Mouse (Mus musculus) Patski (cell line): ENCODE measurements around the gene Lhcgr. TPM values are rescaled to one million over a fixed set of nuclear protein-coding genes. Genes with fewer than 3 reads are reported as not detected.
A peak's percentile ranks its signal among the peaks of the same experiment; 100 is the strongest.

ENCODE experiments used
- ATAC-seq: fragments of 100-300 bp; one replicate; pipeline ENCODE4 v1.8.0; 2021
- CTCF ChIA-PET: fragments of 350-600 bp; sonication (Branson Sonifier 250); formaldehyde crosslinking; loops from one replicate; lab custom pipeline; 2022; ENCODE audit warnings: inconsistent platforms; lab: Charles Lee
- POLR2A ChIA-PET: fragments of 350-600 bp; sonication (Branson Sonifier 250); formaldehyde crosslinking; loops from one replicate; lab custom pipeline; 2022; ENCODE audit warnings: antibody characterized with exemption, inconsistent platforms; lab: Charles Lee
- DNase-seq: peaks from one replicate; pipeline ENCODE4 v3.0.0-alpha.2; 2011; ENCODE audit warnings: low read depth, low spot score
- H3K27me3 ChIP-seq: fragments of 371-371 bp; one replicate; pipeline ENCODE4 v1.5.1; 2021
- CTCF ChIP-seq: fragments of 100-300 bp; IDR thresholded peaks from one replicate; pipeline ENCODE4 v1.5.1; 2021
- in situ Hi-C: fragments of 300-500 bp; cut with MboI; formaldehyde crosslinking; loops from 3 replicates; pipeline ENCODE4 v1.11.1; 2018; ENCODE audit warnings: low pct_unique_long_range_greater_than_20kb, mixed read lengths
- polyA plus RNA-seq: library from polyadenylated mRNA; unstranded; gene quantifications from one replicate; pipeline ENCODE4 v1.2.3, GENCODE M21; 2021

Gene Lhcgr
- polyA plus RNA-seq, 1 experiment from 2014 or later, result not detected

DNA sequence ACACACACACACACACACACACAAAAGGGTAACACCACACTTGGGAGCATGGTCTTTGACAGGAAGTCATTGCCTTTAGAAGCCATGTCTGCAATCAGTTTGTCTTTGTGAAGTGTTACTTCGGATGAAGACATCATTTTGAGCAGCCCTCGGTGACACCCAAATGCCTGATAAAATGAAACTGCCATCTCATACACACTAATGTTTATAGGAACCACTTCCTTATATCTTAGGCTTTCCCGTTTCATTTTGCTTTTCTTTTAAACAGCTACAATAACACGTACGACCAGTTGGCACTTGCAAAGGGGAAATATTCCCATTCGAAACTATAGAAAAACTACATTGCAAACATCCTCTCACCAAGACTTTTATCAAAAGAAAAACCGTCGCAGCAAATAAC, 42.1 kb downstream of the Lhcgr start:
- in situ Hi-C loops, result loop anchor here (5.0 kb wide), 1 partner anchor 97 kb away; no protein-coding TSS in a partner anchor
- H3K27me3 ChIP-seq, result peaks cover 6% of the 10 kb centered on the region
- no peak for TF ChIP-seq CTCF
- POLR2A ChIA-PET, result no interaction called here
- CTCF ChIA-PET, result no interaction called here
- no peak for ATAC-seq
- no peak for DNase-seq

DNA sequence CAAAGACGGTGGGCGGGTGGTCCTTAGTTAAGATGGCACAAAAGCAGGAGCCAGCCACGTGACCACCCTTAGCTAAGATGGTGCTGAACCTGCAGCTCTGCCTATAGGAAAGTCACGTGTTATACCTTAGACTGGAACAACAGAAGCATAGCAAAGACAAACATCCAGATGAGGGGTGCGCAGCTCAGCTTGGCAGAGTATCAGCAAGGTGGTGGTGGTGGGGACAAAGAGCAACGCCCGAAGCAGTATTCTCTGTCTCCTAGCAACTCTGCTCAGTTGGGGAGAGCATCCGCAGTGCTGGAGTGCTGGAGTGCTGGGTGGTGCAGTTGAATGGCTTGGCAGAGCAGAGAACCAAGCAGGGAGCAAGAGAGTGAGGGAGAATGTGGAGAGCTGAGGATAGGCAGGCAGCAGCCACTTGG, 85.5 kb downstream of the Lhcgr start:
- no peak for TF ChIP-seq CTCF
- ATAC-seq (peak; percentile 21), DNase-seq (no peak)
- in situ Hi-C loops, result no loop called here
- H3K27me3 ChIP-seq, result peaks cover 15% of the 10 kb centered on the region
- CTCF ChIA-PET, result no interaction called here
- POLR2A ChIA-PET, result no interaction called here

DNA sequence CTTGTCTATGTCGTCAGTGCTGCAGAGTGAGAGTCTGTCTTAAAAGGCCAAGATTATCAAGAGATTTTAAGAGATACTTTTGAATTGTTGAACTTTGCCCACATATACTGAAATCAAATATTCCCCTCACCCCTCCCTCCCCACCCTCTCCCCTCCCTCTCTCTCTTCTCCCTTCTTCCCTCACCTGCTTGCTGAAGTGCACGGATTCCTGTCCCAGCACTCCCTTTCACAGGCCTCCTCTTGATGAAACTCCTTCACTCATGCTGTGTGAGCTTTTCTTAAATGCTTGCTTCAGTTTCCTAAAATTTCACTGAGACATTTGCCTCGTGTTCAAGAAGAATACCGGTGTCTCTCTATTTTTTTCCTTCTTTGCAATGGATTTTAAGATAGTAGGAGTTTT, 88.7 kb downstream of the Lhcgr start:
- DNase-seq (no peak), ATAC-seq (no peak)
- in situ Hi-C loops, result no loop called here
- ChIA-PET POLR2A (no interaction called here), CTCF (no interaction called here)
- peaks cover 20% of the 10 kb centered on the region for H3K27me3 ChIP-seq
- TF ChIP-seq CTCF, result no peak

DNA sequence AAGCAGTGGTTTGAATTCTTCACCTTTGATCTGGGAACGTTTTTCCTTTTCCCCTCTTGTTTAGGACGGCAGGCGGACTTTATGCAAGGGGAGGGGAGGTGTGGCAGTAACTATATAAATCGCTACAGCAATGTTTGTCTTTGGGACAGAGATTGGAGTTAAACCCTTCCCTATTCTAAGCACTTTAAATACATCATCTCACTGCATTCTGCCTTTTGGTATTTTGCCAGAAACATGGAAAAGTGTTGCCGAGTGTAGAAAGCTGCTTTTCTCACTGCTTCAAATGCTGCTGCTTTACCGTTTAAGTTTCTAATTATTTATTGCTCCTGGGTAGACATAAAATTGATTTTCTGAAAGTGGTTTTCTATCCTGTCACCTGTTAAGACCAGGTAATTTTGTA, 89.4 kb downstream of the Lhcgr start:
- CTCF ChIA-PET, result interaction anchor here (1.2 kb wide), 1 partner anchor 10 kb away, joined by 4 read pairs; no protein-coding TSS in a partner anchor
- TF ChIP-seq CTCF, result no peak
- DNase-seq, result no peak
- ATAC-seq, result no peak
- in situ Hi-C loops, result no loop called here
- POLR2A ChIA-PET, result no interaction called here
- H3K27me3 ChIP-seq, result peaks cover 20% of the 10 kb centered on the region

DNA sequence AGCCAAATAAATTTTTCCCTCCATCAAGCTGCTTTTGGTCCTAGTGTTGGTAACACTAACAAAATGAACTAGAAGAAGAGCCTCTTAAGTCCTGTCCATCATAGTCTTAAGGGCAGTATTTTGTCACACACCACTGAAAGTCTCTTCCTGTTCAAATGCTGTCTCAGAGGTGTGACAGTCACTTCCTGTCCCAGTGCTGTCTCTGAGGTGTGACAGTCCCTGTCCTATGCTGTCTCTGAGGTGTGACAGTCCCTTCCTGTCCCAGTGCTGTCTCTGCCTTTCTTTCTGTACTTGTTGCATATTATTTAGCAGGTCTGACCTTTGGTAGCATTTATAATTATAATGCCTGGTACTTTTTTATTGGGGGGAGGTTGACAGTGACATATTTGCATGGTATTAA, 90.9 kb downstream of the Lhcgr start:
- H3K27me3 ChIP-seq, result peaks cover 20% of the 10 kb centered on the region
- ATAC-seq, result no peak
- CTCF ChIA-PET, result interaction anchor here (1.2 kb wide), 1 partner anchor 8 kb away, joined by 4 read pairs; no protein-coding TSS in a partner anchor
- in situ Hi-C loops, result no loop called here
- POLR2A ChIA-PET, result no interaction called here
- DNase-seq, result no peak
- no peak for TF ChIP-seq CTCF

DNA sequence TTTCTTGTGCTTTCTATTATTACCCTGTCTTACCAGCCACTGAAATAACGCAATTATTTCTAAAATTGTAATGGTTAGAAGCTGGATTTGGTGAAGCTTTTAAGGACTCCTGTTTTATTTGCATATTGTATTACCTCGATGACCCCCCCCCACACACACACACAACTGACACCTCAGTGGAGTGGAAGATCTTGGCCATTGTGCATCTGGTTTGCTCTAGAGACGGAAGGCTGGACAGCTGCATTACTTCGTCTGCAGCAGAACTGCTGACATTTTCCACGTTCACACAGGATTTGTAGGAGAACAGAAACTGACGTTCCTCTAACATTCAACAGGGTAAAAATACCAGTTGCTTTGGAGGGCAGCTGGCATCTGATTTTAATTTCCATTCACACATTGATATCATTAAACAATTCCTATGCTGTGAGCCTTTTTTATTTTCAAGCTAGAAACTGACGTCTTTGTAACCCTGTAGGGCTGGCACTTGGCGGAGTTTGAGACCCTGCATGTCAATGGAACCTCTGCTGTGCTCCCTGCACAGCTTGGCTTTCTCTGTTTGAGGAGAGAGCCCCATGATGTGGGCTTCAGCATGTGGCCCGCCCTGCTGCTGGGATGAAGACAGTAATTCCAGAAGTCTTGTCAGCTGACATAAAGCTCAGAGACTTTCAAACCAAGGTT, 95.0 kb downstream of the Lhcgr start:
- no peak for TF ChIP-seq CTCF
- H3K27me3 ChIP-seq, result peaks cover 30% of the 10 kb centered on the region
- no peak for DNase-seq
- ChIA-PET POLR2A (no interaction called here), CTCF (no interaction called here)
- in situ Hi-C loops, result no loop called here
- no peak for ATAC-seq

DNA sequence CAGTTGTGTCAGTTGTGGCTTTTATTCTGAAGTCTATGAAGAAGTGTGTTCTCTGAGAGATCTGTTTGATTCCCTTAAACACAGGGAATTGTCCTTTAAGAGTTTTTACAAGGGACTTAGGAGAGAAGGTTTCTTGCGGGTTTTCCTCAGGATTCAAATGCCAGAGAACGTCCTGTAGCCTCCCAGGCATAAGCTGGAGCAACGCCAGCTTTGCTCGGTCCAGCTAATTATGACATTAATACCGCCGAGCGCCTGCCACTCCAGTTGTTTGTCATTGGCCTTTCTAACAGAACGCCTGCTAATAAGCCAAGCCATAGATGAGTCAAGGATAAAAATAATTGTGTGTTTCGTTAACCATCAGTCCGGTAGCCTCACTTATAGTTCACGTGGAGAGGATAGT, 103.6 kb downstream of the Lhcgr start:
- ChIA-PET CTCF (no interaction called here), POLR2A (no interaction called here)
- in situ Hi-C loops, result no loop called here
- peaks cover 11% of the 10 kb centered on the region for H3K27me3 ChIP-seq
- TF ChIP-seq CTCF, result no peak
- DNase-seq (no peak), ATAC-seq (no peak)

DNA sequence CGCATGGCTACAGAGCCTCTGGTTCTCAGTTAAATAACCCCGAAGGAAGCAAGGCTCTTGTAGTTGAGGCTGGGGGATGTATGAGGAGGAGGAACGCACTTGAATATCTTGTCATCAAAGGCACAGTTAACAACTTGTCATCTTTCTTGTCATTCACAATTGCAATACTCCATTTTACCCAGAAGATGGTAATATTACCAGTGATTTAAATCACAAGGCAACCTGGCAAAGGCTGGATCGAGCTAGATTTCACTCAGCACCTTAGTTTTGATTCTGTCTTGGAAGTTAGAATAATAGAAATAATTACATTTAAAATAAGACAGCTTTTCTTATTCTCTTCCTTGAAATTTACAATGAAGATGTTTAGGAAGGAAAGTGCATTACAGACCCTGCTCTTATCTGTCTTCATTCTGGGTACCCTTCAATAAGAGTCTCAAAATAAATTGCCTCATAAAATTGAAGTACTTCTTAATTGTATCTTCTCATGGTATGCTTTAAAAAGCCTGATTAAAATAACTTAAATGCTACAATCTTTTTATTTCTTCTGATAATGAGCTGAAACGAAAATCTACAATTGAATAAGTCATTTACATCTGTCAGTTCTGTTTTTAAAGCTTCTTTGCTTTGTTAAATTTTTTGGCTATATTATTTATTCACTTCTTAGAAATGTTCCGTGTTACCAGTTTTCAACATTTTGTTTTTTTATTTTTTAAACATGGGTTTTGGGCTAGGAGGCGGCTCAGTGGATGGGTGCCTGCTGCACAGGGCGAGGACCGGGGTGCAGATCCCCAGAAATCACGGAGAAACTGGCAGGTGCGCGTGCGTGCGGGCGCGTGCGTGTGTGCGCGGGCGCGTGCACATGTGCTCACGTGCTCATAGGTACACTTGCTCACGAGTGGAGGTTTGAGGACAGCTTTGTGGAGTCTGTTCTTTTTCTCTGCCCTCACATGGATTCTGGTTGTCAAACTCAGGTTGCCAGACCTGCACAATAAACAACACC, 116.2 kb downstream of the Lhcgr start:
- in situ Hi-C loops, result no loop called here
- POLR2A ChIA-PET, result no interaction called here

DNA sequence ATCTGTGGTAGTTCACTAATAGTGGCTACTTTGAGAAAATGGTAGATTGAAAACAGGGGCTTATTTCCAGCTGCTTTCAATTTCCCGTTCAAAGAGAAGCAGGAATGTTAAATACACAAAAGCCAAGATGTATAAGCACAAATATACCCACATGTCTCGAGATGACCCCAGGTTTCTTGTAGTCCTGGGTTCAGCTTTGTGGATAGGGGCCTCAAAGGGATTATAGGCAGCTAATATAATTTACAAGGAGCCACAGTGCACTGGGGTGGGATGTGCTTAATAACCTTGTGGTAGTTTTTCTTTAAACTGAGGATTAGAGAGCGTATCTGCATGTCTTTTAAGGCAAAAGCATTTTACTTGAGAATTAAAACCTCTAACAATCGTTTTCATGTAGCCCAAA, 121.0 kb downstream of the Lhcgr start:
- H3K27me3 ChIP-seq, result peaks cover 18% of the 10 kb centered on the region
- ChIA-PET POLR2A (no interaction called here), CTCF (no interaction called here)
- no peak for ATAC-seq
- TF ChIP-seq CTCF, result no peak
- DNase-seq, result no peak
- in situ Hi-C loops, result no loop called here

More for the DNA sequence above, 116.2 kb downstream of the Lhcgr start:
- no peak for TF ChIP-seq CTCF
- ATAC-seq (no peak), DNase-seq (no peak)
- CTCF ChIA-PET, result no interaction called here
- peaks cover 16% of the 10 kb centered on the region for H3K27me3 ChIP-seq

DNA sequence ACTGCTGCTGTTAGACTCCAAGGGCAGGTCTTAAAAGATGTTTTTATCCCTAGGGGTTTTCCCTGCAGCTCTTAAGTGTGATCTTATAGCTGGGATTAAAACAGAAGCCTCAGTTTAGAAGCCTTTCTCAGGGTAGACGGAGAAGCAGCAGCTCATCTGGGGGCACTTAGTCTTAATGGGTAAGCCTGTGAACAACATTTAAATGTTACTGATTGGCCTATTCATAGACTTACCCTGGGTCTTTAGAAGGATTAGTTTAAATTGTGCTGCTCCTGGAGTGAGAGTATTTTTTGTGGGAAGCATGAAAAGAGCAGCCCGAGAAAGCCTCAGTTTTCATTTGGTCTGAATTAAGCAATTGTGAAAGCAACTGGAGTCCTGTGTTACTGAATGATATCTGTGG, 121.9 kb downstream of the Lhcgr start:
- no peak for TF ChIP-seq CTCF
- H3K27me3 ChIP-seq, result peaks cover 16% of the 10 kb centered on the region
- DNase-seq (no peak), ATAC-seq (no peak)
- in situ Hi-C loops, result no loop called here
- POLR2A ChIA-PET, result no interaction called here
- CTCF ChIA-PET, result no interaction called here

DNA sequence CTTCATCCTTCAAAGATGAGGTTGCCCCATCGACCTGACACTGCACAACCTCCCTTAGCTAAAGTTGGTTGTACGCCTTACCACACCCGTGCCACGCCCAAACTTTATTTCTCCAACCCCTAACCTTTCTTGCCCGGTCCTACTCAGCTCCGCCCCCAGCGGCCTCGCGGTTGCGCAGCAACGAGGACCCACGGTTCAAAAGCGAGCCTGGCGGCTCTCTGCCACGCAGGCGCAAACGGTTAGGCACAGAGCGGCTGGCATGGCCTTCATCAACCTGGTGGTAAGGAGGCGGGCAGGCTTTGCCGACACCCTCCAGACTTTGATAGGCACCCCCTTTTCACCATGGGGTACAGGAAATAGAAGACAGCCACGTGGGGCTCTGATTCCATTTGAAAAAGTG, 123.3 kb downstream of the Lhcgr start, which contains the start of gene Gtf2a1l:
Gtf2a1l (plus strand) TSS at position 209 of the 400 bp plus-strand sequence.
- ChIA-PET CTCF (no interaction called here), POLR2A (no interaction called here)
- in situ Hi-C loops, result no loop called here
- H3K27me3 ChIP-seq, result peaks cover 16% of the 10 kb centered on the region
- TF ChIP-seq CTCF, result no peak
- peak; percentile 39 for ATAC-seq
- DNase-seq, result no peak

Other genes with a start within 250 kb of the Lhcgr start
- gene Ston1, start 194.3 kb downstream of the Lhcgr start, polyA plus RNA-seq, result 62.0 TPM
- not detected for gene Gtf2a1l, start 123.3 kb downstream of the Lhcgr start, polyA plus RNA-seq